ENCODE assay signal across 11 mouse cellular contexts in genomic region chr6:145389904-145390303, GRCm38 (mm10).
DNase-seq lines count a peak whose midpoint lies in the region; ATAC-seq and TF ChIP-seq lines count a peak whose summit lies in the region.
"Had no signal": no experiment of that assay in that cellular context is flagged by ENCODE, and none has a peak within 500 bp of the region (broad histone marks: within the 10 kb centered on the region; RNA-seq: fewer than 3 reads in every experiment).

No protein-coding gene starts in this region.

- H3K9me3 ChIP-seq in heart, postnatal 0 days (replicated peaks; ENCODE audit: control insufficient read depth, low read length): no peaks in the 10 kb centered on the region
- no peaks in the 10 kb centered on the region for H3K9me3 ChIP-seq in embryonic facial prominence, embryonic 13.5 days
- no peaks in the 10 kb centered on the region for H3K9me3 ChIP-seq in neural tube, embryonic 15.5 days (replicated peaks)
- H3K9me3 ChIP-seq: neural tube, embryonic 12.5 days had no signal

- H3K4me1 ChIP-seq in heart, postnatal 0 days (ENCODE audit: control insufficient read depth, insufficient read depth): peaks cover 16% of the 10 kb centered on the region
- H3K4me1 ChIP-seq in heart, adult 2 months (ENCODE audit: control insufficient read depth, insufficient read depth, low read length): no peaks in the 10 kb centered on the region
- H3K4me1 ChIP-seq in embryonic facial prominence, embryonic 13.5 days: peaks cover 34% of the 10 kb centered on the region
- H3K4me1 ChIP-seq in neural tube, embryonic 15.5 days: peaks cover 8% of the 10 kb centered on the region

- no peak for DNase-seq in heart, postnatal 0 days (ENCODE audit: low spot score)
- no peak for DNase-seq in heart, adult 2 months
- DNase-seq in layer of hippocampus, adult 8-10 months (ENCODE audit: low spot score in 2 of 2): peak; percentile 79 to 82
- no peak for DNase-seq in urinary bladder, adult 18-20 months (ENCODE audit: low spot score in 2 of 2)
- no peak for DNase-seq in ovary, postnatal 36 days (ENCODE audit: low spot score)
- DNase-seq in yolk sac, embryonic 10.5 days (ENCODE audit: low spot score): no peak
- DNase-seq: cerebellum, adult 2 months had no signal

- no peak overlapping the region for H3K9ac ChIP-seq in heart, postnatal 0 days (replicated peaks; ENCODE audit: low read depth, low read length)
- H3K9ac ChIP-seq in heart, adult 2 months (ENCODE audit: low read depth, low read length): no peak overlapping the region
- H3K9ac ChIP-seq in embryonic facial prominence, embryonic 13.5 days: peak overlapping the region; percentile 33; the same call in 1 of the 2 replicates
- H3K9ac ChIP-seq in neural tube, embryonic 15.5 days (replicated peaks): no peak overlapping the region
- H3K9ac ChIP-seq: neural tube, embryonic 12.5 days had no signal

- intact Hi-C loops in heart, adult 2 months (cut with DNase I): no loop called here

- TF ChIP-seq CTCF in heart, postnatal 0 days (IDR thresholded peaks at IDR 0.05; ENCODE audit: low read depth): no peak
- TF ChIP-seq CTCF in heart, adult 2 months (IDR thresholded peaks at IDR 0.05): no peak

- H3K4me2 ChIP-seq in heart, postnatal 0 days (ENCODE audit: low read depth, low read length): no peak overlapping the region
- H3K4me2 ChIP-seq in embryonic facial prominence, embryonic 13.5 days: peak overlapping the region; percentile 28
- H3K4me2 ChIP-seq in neural tube, embryonic 15.5 days: no peak overlapping the region
- H3K4me2 ChIP-seq: neural tube, embryonic 12.5 days had no signal

- TF ChIP-seq EP300 in heart, postnatal 0 days (IDR thresholded peaks at IDR 0.05; ENCODE audit: low read depth): no peak
- no peak for TF ChIP-seq EP300 in heart, adult 2 months (IDR thresholded peaks at IDR 0.05; ENCODE audit: insufficient read depth, low read depth, low read length)

- TF ChIP-seq POLR2A in heart, adult 2 months (IDR thresholded peaks at IDR 0.05; ENCODE audit: insufficient read depth, low read depth, low read length): no peak

- WGBS in heart, postnatal 0 days: 60% methylated on average over 7 of the region's 7 CpGs
- WGBS in heart, adult 2 months: 60% methylated on average over 7 of the region's 7 CpGs
- WGBS in embryonic facial prominence, embryonic 13.5 days: 38% methylated on average over 7 of the region's 7 CpGs
- 61% methylated on average over 7 of the region's 7 CpGs for WGBS in neural tube, embryonic 15.5 days

- no peaks in the 10 kb centered on the region for H3K27me3 ChIP-seq in heart, postnatal 0 days (ENCODE audit: control insufficient read depth, insufficient read depth, low read length)
- no peaks in the 10 kb centered on the region for H3K27me3 ChIP-seq in heart, adult 2 months (ENCODE audit: control insufficient read depth, insufficient read depth, low read length)
- no peaks in the 10 kb centered on the region for H3K27me3 ChIP-seq in embryonic facial prominence, embryonic 13.5 days
- H3K27me3 ChIP-seq in neural tube, embryonic 15.5 days (replicated peaks): no peaks in the 10 kb centered on the region
- H3K27me3 ChIP-seq: neural tube, embryonic 12.5 days had no signal

- ATAC-seq in heart, postnatal 0 days (ENCODE audit: insufficient read depth, low read depth): no peak
- peak; percentile 62; the same call in 1 of the 2 replicates for ATAC-seq in embryonic facial prominence, embryonic 13.5 days (ENCODE audit: insufficient number of reproducible peaks, insufficient read depth, low FRiP score, low TSS enrichment, low read depth)
- peak; percentile 66 for ATAC-seq in neural tube, embryonic 15.5 days (ENCODE audit: low FRiP score)
- ATAC-seq: intestine, postnatal 0 days had no signal

- peak overlapping the region; percentile 3; the same call in 1 of the 2 replicates for H3K27ac ChIP-seq in heart, postnatal 0 days (ENCODE audit: low read depth)
- no peak overlapping the region for H3K27ac ChIP-seq in heart, adult 2 months
- peak overlapping the region; percentile 83 for H3K27ac ChIP-seq in embryonic facial prominence, embryonic 13.5 days
- no peak overlapping the region for H3K27ac ChIP-seq in neural tube, embryonic 15.5 days (replicated peaks)
- H3K27ac ChIP-seq: neural tube, embryonic 12.5 days had no signal

- H3K4me3 ChIP-seq in heart, postnatal 0 days (ENCODE audit: low read depth, low read length): no peak overlapping the region
- H3K4me3 ChIP-seq in heart, adult 2 months: no peak overlapping the region
- H3K4me3 ChIP-seq in embryonic facial prominence, embryonic 13.5 days: no peak overlapping the region
- no peak overlapping the region for H3K4me3 ChIP-seq in neural tube, embryonic 15.5 days (replicated peaks)
- H3K4me3 ChIP-seq: neural tube, embryonic 12.5 days had no signal

- H3K79me2 ChIP-seq in heart, adult 2 months (replicated peaks; ENCODE audit: control insufficient read depth, insufficient read depth, low read length): no peaks in the 10 kb centered on the region

- H3K36me3 ChIP-seq in heart, postnatal 0 days (replicated peaks; ENCODE audit: control insufficient read depth, insufficient read depth, low read length): no peaks in the 10 kb centered on the region
- no peaks in the 10 kb centered on the region for H3K36me3 ChIP-seq in heart, adult 2 months (ENCODE audit: control insufficient read depth, insufficient read depth, low read length)
- H3K36me3 ChIP-seq in embryonic facial prominence, embryonic 13.5 days: no peaks in the 10 kb centered on the region
- H3K36me3 ChIP-seq in neural tube, embryonic 15.5 days: no peaks in the 10 kb centered on the region
- H3K36me3 ChIP-seq: neural tube, embryonic 12.5 days had no signal

Comparison
In these comparisons a context has a peak if more than half of its experiments do, and no peak if none do; other contexts are left out.
1. H3K27ac ChIP-seq: peak in heart, postnatal 0 days (single experiment) and embryonic facial prominence, embryonic 13.5 days (single experiment); none in heart, adult 2 months (single experiment) and neural tube, embryonic 15.5 days (single experiment).
2. DNase-seq: peak in layer of hippocampus, adult 8-10 months (2 of 2); none in heart, postnatal 0 days (single experiment), heart, adult 2 months (0 of 2), urinary bladder, adult 18-20 months (0 of 2), ovary, postnatal 36 days (single experiment) and yolk sac, embryonic 10.5 days (single experiment).